Mouse (Mus musculus) erythroblast, embryonic 14.5 days (primary cell): ENCODE data around the gene Mslnl.

Experiments used
- GATA1 ChIP-seq: IDR thresholded peaks from 2 replicates; pipeline ENCODE4 v1.6.1; 2012; ENCODE audit warnings: low read length, inconsistent platforms, mixed read lengths
- TAL1 ChIP-seq: IDR thresholded peaks from 3 replicates; pipeline ENCODE4 v1.6.1; 2012; ENCODE audit warnings: low read length, inconsistent platforms, mixed read lengths

- no peak for TF ChIP-seq TAL1
- no peak for TF ChIP-seq GATA1
Observed at GRCm38 (mm10) chr17:25794998-25795397, 59.2 kb downstream of the Mslnl start.
